Mouse (Mus musculus) heart, embryonic 12.5 days (tissue): ENCODE measurements around the gene Aldh3a2. TPM values are rescaled to one million over a fixed set of nuclear protein-coding genes. Genes with fewer than 3 reads are reported as not detected.
A peak's percentile ranks its signal among the peaks of the same experiment; 100 is the strongest.

Experiments
- ATAC-seq: fragments of 200-750 bp; cut with Nextera tagmentation; 2 replicates; pipeline ENCODE4 v1.8.0; 2017; ENCODE audit warnings: moderate TSS enrichment, moderate library complexity; ENCODE audit not compliant: insufficient number of reproducible peaks, low FRiP score
- H3K27ac ChIP-seq: fragments of 300-500 bp; sonication (generic); 2 replicates; pipeline ENCODE4 v1.5.1; 2016; ENCODE audit warnings: mild to moderate bottlenecking, moderate library complexity; ENCODE audit not compliant: poor library complexity, severe bottlenecking
- H3K27me3 ChIP-seq: fragments of 300-500 bp; sonication (generic); replicated peaks from 2 replicates; pipeline ENCODE4 v1.6.1; 2016; ENCODE audit warnings: mild to moderate bottlenecking, moderate library complexity
- H3K36me3 ChIP-seq: fragments of 300-500 bp; sonication (generic); 2 replicates; pipeline ENCODE4 v1.6.1; 2016; ENCODE audit warnings: mild to moderate bottlenecking, moderate library complexity
- H3K4me1 ChIP-seq: fragments of 300-500 bp; sonication (generic); replicated peaks from 2 replicates; pipeline ENCODE4 v1.6.1; 2016; ENCODE audit warnings: mild to moderate bottlenecking
- H3K4me2 ChIP-seq: fragments of 300-500 bp; sonication (generic); 2 replicates; pipeline ENCODE4 v1.6.1; 2016; ENCODE audit warnings: mild to moderate bottlenecking, moderate library complexity
- H3K4me3 ChIP-seq: fragments of 300-500 bp; sonication (generic); 2 replicates; pipeline ENCODE4 v1.5.1; 2016; ENCODE audit warnings: mild to moderate bottlenecking
- H3K9ac ChIP-seq: fragments of 300-500 bp; sonication (generic); 2 replicates; pipeline ENCODE4 v1.6.1; 2016; ENCODE audit warnings: mild to moderate bottlenecking, moderate library complexity
- H3K9me3 ChIP-seq: fragments of 300-500 bp; sonication (generic); replicated peaks from 2 replicates; pipeline ENCODE4 v1.6.1; 2016; ENCODE audit warnings: mild to moderate bottlenecking, moderate library complexity
- WGBS: fragments of 180-500 bp; shearing (Covaris S2); methylation state at CpG from one replicate; pipeline ENCODE4 v1.1.7; 2016; 5-methylcytosine and 5-hydroxymethylcytosine counted together
- polyA plus RNA-seq: library from polyadenylated mRNA; unstranded; fragments of >200 nt; fragmentation: Nextera tagmentation; extraction: Ambion mirVana; gene quantifications from 2 replicates; pipeline ENCODE4 v1.2.1, GENCODE M21; 2016

Gene Aldh3a2
- polyA plus RNA-seq, 1 experiment from 2014 or later: 32.0 TPM

- Histone ChIP-seq H3K9me3 (no peaks in the 10 kb centered on the region), H3K9ac (no peak overlapping the region), H3K4me3 (no peak overlapping the region), H3K4me2 (no peak overlapping the region), H3K36me3 (no peaks in the 10 kb centered on the region), H3K27me3 (peaks cover 4% of the 10 kb centered on the region), H3K27ac (no peak overlapping the region), H3K4me1 (peaks cover 38% of the 10 kb centered on the region)
- ATAC-seq: no peak
- WGBS: 51% methylated on average over 3 of the region's 3 CpGs
These were observed 38.9 kb downstream of the Aldh3a2 start for GRCm38 (mm10) chr11:61228406-61228805.

GRCm38 (mm10) chr11:61227816-61228215 is 39.4 kb downstream of the Aldh3a2 start:
- WGBS: 69% methylated on average over 8 of the region's 8 CpGs
- Histone ChIP-seq H3K9ac (no peak overlapping the region), H3K4me3 (no peak overlapping the region), H3K9me3 (no peaks in the 10 kb centered on the region), H3K27ac (no peak overlapping the region), H3K27me3 (peaks cover 4% of the 10 kb centered on the region), H3K4me2 (no peak overlapping the region), H3K4me1 (peaks cover 38% of the 10 kb centered on the region), H3K36me3 (no peaks in the 10 kb centered on the region)
- ATAC-seq: no peak

GRCm38 (mm10) chr11:61225941-61226412 is 41.3 kb downstream of the Aldh3a2 start:
- H3K36me3 ChIP-seq: no peaks in the 10 kb centered on the region
- H3K4me3 ChIP-seq: no peak overlapping the region
- 58% methylated on average over 6 of the region's 6 CpGs for WGBS
- H3K9me3 ChIP-seq: no peaks in the 10 kb centered on the region
- H3K9ac ChIP-seq: no peak overlapping the region
- H3K27ac ChIP-seq: 0 out of 2 replicates have a peak overlapping the region, but pooled peaks have one; percentile 1
- H3K4me1 ChIP-seq: peaks cover 36% of the 10 kb centered on the region
- no peaks in the 10 kb centered on the region; the same call in 1 of the 2 replicates for H3K27me3 ChIP-seq
- no peak for ATAC-seq
- no peak overlapping the region for H3K4me2 ChIP-seq

GRCm38 (mm10) chr11:61225511-61225910 is 41.8 kb downstream of the Aldh3a2 start:
- Histone ChIP-seq H3K27ac (no peak overlapping the region), H3K9ac (no peak overlapping the region), H3K4me1 (peaks cover 36% of the 10 kb centered on the region), H3K27me3 (no peaks in the 10 kb centered on the region; the same call in 1 of the 2 replicates), H3K9me3 (no peaks in the 10 kb centered on the region), H3K36me3 (no peaks in the 10 kb centered on the region), H3K4me2 (no peak overlapping the region), H3K4me3 (no peak overlapping the region)
- ATAC-seq: no peak
- 71% methylated on average over 4 of the region's 4 CpGs for WGBS

DNA sequence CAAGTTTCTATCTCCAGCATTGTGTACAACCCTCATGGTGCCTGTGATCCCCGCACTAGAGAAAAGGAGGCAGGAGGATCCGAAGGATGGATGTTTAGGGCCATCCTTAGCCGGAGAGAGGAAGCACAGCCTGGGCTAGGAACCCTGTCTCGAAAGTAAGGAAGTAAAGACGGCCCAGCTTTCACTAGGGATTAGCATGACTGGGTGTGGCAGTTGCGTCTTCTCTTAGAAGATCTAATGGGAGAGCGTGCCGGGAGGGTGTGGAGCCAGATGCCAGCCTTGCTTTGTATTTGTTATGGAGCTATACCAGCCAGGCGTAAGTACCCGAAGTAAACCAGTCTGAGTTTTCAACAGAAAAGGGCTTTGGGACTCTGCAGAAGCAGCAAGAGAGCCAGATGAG is 42.4 kb downstream of the Aldh3a2 start:
- H3K4me3 ChIP-seq: no peak overlapping the region
- ATAC-seq: no peak
- H3K9me3 ChIP-seq: no peaks in the 10 kb centered on the region
- no peak overlapping the region for H3K27ac ChIP-seq
- WGBS: 78% methylated on average over 10 of the region's 10 CpGs
- H3K9ac ChIP-seq: no peak overlapping the region
- no peak overlapping the region for H3K4me2 ChIP-seq
- no peaks in the 10 kb centered on the region; the same call in 1 of the 2 replicates for H3K27me3 ChIP-seq
- H3K36me3 ChIP-seq: no peaks in the 10 kb centered on the region
- H3K4me1 ChIP-seq: peaks cover 36% of the 10 kb centered on the region

DNA sequence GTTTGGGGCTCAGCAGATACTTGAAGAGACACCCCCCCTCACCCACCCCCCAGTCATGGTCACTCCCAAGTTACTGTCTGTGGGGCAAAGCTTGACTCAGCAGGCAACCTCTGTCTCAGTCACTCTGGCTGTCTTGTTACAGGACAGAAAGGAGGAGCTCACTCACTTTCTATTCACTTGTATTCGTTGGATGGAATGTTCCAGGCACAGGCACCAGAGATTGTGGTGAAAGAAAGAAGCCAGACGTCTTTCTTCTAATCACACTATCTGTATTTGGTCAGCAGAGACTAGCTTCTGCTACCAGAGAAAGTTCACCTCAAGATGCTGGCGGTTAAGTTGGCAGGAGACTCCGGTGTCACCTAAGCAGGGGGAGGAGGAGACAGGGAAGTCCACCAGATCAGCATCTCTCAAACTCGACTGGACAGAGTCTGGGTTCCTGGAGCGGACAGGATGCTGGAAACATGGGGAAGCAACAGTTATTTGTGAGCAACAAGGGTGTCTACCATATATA is 43.0 kb downstream of the Aldh3a2 start:
- Histone ChIP-seq H3K27ac (no peak overlapping the region), H3K4me3 (no peak overlapping the region), H3K36me3 (no peaks in the 10 kb centered on the region), H3K9me3 (no peaks in the 10 kb centered on the region), H3K4me2 (no peak overlapping the region), H3K27me3 (no peaks in the 10 kb centered on the region; the same call in 1 of the 2 replicates), H3K9ac (no peak overlapping the region), H3K4me1 (peaks cover 36% of the 10 kb centered on the region)
- ATAC-seq: no peak
- 20% methylated on average over 6 of the region's 6 CpGs for WGBS

DNA sequence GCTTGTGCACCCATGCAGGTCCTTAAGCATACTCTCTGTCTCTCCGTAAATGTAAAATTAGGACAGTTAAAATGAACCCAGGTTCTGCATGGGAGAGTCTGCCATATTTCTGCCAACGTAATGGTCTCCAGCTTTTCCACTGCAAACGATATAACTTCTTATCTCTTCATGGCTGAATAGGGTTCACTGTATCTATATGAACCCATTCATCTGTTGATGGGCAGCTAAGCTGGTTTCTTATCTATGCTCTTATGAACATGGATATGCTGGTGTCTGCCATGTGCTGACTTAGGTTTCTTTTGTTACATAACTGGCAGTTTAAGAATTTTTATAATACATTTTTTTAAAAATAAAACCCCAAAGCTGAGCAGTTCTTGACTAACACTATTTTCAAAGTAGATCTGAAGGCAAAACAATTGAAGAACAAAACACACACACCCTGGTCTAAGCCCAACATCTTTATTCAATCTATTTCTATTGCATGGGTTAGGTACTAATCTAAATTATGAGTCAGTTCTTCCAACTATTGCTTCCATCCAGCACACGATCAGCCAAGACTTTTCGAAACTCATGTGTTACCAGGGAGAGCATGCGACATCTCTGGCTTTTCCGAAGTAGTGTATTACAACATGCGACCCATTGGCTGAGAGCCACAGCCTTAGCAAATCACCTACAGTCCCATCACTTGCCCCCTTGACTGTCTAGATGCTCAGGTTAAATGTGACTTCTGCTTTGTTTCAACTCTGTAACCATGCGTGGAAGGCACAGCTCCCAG is 44.1 kb downstream of the Aldh3a2 start:
- Histone ChIP-seq H3K27me3 (no peaks in the 10 kb centered on the region; the same call in 1 of the 2 replicates), H3K4me2 (no peak overlapping the region), H3K9ac (no peak overlapping the region), H3K36me3 (no peaks in the 10 kb centered on the region), H3K4me3 (no peak overlapping the region), H3K27ac (no peak overlapping the region), H3K4me1 (peaks cover 30% of the 10 kb centered on the region), H3K9me3 (no peaks in the 10 kb centered on the region)
- no peak for ATAC-seq
- whole genome bisulfite sequencing: 78% methylated on average over 9 of the region's 9 CpGs

GRCm38 (mm10) chr11:61222007-61222406 is 45.3 kb downstream of the Aldh3a2 start:
- Histone ChIP-seq H3K4me1 (peaks cover 23% of the 10 kb centered on the region), H3K27me3 (no peaks in the 10 kb centered on the region; the same call in 1 of the 2 replicates), H3K4me3 (no peak overlapping the region), H3K9me3 (no peaks in the 10 kb centered on the region), H3K27ac (no peak overlapping the region), H3K36me3 (no peaks in the 10 kb centered on the region), H3K9ac (no peak overlapping the region), H3K4me2 (no peak overlapping the region)
- WGBS: 79% methylated on average over 1 of the region's 1 CpGs
- no peak for ATAC-seq

DNA sequence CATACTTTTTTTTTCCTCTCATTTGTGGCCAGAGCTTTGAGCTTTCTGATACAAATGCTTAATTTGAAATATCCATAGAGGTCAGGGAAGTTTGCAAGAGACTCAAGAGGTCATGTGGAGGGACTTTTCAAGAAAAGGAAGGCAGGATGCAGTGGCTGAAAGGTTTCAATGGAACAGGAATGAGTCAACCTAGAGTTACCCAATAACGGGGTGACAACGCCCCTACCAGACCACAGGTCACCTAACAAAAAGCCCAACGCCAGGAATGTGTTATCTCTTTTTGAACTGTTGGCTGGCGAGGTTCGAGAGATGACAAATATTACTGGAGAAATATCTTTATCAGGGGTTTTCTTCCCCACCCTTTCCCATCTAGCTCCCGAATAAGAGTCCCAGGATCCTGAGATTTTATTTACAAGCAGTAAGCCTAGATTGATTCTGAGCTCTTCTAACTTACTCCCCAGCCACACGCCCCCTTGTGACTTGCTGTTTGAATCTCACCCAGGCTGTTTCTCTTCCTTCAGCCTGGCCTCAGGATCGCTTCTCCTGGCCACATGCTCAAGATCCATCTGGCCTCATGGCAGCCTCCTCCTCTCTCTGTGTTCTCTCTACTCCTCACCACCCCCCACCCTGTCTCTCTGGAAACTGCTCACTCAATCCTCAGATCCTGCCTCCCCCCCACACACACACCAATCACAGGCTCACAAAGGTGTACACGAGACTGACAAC is 46.9 kb downstream of the Aldh3a2 start:
- ATAC-seq: no peak
- H3K27ac ChIP-seq: no peak overlapping the region
- no peaks in the 10 kb centered on the region for H3K36me3 ChIP-seq
- H3K9me3 ChIP-seq: no peaks in the 10 kb centered on the region
- no peak overlapping the region for H3K4me3 ChIP-seq
- H3K4me1 ChIP-seq: peaks cover 9% of the 10 kb centered on the region
- no peak overlapping the region for H3K4me2 ChIP-seq
- 56% methylated on average over 9 of the region's 9 CpGs for WGBS
- no peaks in the 10 kb centered on the region; the same call in 1 of the 2 replicates for H3K27me3 ChIP-seq
- H3K9ac ChIP-seq: no peak overlapping the region

DNA sequence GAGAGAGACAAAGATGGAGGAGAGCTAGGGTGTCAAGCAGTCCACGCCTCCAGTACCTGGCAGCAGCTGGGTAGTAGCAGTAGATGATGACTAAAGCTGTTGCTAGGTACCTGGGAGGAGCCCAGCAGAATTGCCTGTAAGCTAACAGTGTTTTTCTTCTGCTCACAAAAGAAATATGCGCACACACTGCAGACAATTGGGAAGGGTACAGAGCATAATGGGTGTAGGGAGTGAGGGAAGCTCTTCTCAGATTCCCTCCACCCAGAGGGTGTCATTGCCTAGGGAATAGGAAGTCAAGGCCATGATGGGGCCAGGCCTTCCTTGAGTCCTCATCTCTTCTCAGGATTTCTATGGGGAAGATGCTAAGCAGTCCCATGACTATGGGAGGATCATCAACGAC is 51.3 kb downstream of the Aldh3a2 start:
- no peak for ATAC-seq
- H3K4me3 ChIP-seq: no peak overlapping the region
- H3K36me3 ChIP-seq: no peaks in the 10 kb centered on the region
- peaks cover 39% of the 10 kb centered on the region for H3K27me3 ChIP-seq
- H3K4me2 ChIP-seq: no peak overlapping the region
- H3K9me3 ChIP-seq: no peaks in the 10 kb centered on the region
- WGBS: 91% methylated on average over 3 of the region's 3 CpGs
- H3K9ac ChIP-seq: no peak overlapping the region
- H3K4me1 ChIP-seq: no peaks in the 10 kb centered on the region
- H3K27ac ChIP-seq: no peak overlapping the region

- H3K4me1 ChIP-seq: peaks cover 14% of the 10 kb centered on the region
- 27% methylated on average over 20 of the region's 20 CpGs for WGBS
- no peak overlapping the region for H3K4me2 ChIP-seq
- H3K4me3 ChIP-seq: no peak overlapping the region
- no peak overlapping the region for H3K27ac ChIP-seq
- H3K27me3 ChIP-seq: peaks cover 63% of the 10 kb centered on the region
- H3K9ac ChIP-seq: no peak overlapping the region
- no peaks in the 10 kb centered on the region for H3K9me3 ChIP-seq
- ATAC-seq: no peak
- H3K36me3 ChIP-seq: no peaks in the 10 kb centered on the region
These were observed 55.2 kb downstream of the Aldh3a2 start for GRCm38 (mm10) chr11:61212102-61212501.
